Mouse (Mus musculus): Measurements from ENCODE around the gene Plch2.

DNA sequence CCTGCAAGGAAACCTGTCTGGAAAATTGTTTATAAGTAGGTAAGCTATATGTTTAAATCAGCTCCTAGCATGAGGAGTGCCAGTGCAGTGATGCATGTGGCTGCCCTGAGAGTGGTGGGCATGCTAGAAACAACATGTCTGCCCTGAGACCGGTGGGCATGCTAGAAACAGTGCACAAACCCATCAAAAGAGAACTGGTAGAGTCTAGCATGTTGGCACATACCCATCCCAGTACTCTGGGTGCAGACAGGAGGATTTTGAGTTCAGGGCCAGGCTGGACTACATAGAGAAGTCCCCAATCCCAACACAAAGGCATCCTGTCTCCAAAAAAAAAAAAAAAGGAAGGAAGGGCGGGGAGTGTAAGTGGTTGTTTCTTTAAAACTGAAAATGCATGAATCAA, 121.8 kb downstream of the Plch2 start:
- TF ChIP-seq CTCF (IDR thresholded peaks at IDR 0.05; ENCODE audit: borderline replicate concordance, insufficient read depth, low read depth, low read length) = no peak
- no peak for TF ChIP-seq POLR2A (IDR thresholded peaks at IDR 0.05; ENCODE audit: borderline replicate concordance, insufficient read depth, low read length)
